Mouse (Mus musculus) MEL (cell line): ENCODE measurements at regions not wholly inside any gene's neighbourhood (a gene's known extent, or its start where the extent isn't known, plus 50 kb on each side); places are given as distances from the start of the nearest gene placed in this dataset.
A peak's percentile ranks its signal among the peaks of the same experiment; 100 is the strongest.

ENCODE experiments used
- CHD2 ChIP-seq: IDR thresholded peaks from 2 replicates; pipeline ENCODE4 v1.6.1; 2011; ENCODE audit warnings: low read length, improper control_type of control experiment
- CTCF ChIP-seq, 3 experiments: IDR thresholded peaks in 2 of 3; conservative IDR thresholded peaks in 1 of 3; 2 replicates each; pipeline ENCODE4 v1.5.1; 2011 to 2012; ENCODE audit warnings: low read length in 3 of 3, low read depth in 2 of 3, mild to moderate bottlenecking in 2 of 3, improper control_type of control experiment in 1 of 3, inconsistent platforms in 1 of 3, mixed read lengths in 1 of 3, moderate library complexity in 1 of 3; ENCODE audit not compliant: control insufficient read depth in 1 of 3, insufficient read depth in 1 of 3, poor library complexity in 1 of 3, severe bottlenecking in 1 of 3
- ELF1 ChIP-seq: IDR thresholded peaks from 2 replicates; pipeline ENCODE4 v1.6.1; 2014; ENCODE audit warnings: low read depth, mild to moderate bottlenecking, inconsistent platforms, low read length, improper control_type of control experiment, moderate library complexity
- EP300 ChIP-seq, 2 experiments: IDR thresholded peaks; 2 replicates each; pipeline ENCODE4 v1.6.1; 2011; ENCODE audit warnings: improper control_type of control experiment in 2 of 2, low read length in 2 of 2, low read depth in 1 of 2, mild to moderate bottlenecking in 1 of 2
- ETS1 ChIP-seq: IDR thresholded peaks from 2 replicates; pipeline ENCODE4 v1.6.1; 2012; ENCODE audit warnings: low read depth, mild to moderate bottlenecking, inconsistent platforms, low read length, improper control_type of control experiment, moderate library complexity
- HCFC1 ChIP-seq: IDR thresholded peaks from 2 replicates; pipeline ENCODE4 v1.6.1; 2012; ENCODE audit warnings: low read depth, mild to moderate bottlenecking, inconsistent platforms, low read length, improper control_type of control experiment, moderate library complexity
- KAT2A ChIP-seq: conservative IDR thresholded peaks from 2 replicates; pipeline ENCODE4 v1.6.1; 2012; ENCODE audit warnings: low read depth, low read length, improper control_type of control experiment, inconsistent platforms
- MYC ChIP-seq: IDR thresholded peaks from 2 replicates; pipeline ENCODE4 v1.6.1; 2011; ENCODE audit warnings: low read depth, mild to moderate bottlenecking, low read length, improper control_type of control experiment, moderate library complexity
- POLR2A ChIP-seq, 2 experiments: IDR thresholded peaks; 2 replicates each; pipeline ENCODE4 v1.6.1; 2011 to 2012; ENCODE audit warnings: low read length in 2 of 2, mild to moderate bottlenecking in 2 of 2, control low read depth in 1 of 2, improper control_type of control experiment in 1 of 2, low read depth in 1 of 2, moderate library complexity in 1 of 2; ENCODE audit not compliant: control insufficient read depth in 1 of 2, insufficient read depth in 1 of 2, poor library complexity in 1 of 2
- POLR2AphosphoS2 ChIP-seq: IDR thresholded peaks from 2 replicates; pipeline ENCODE4 v1.6.1; 2011; ENCODE audit warnings: low read length, improper control_type of control experiment
- RCOR1 ChIP-seq: IDR thresholded peaks from 2 replicates; pipeline ENCODE4 v1.6.1; 2012; ENCODE audit warnings: low read depth, mild to moderate bottlenecking, inconsistent platforms, low read length, improper control_type of control experiment
- TAL1 ChIP-seq: IDR thresholded peaks from 2 replicates; pipeline ENCODE4 v1.6.1; 2012; ENCODE audit warnings: mild to moderate bottlenecking, inconsistent platforms, low read length, moderate library complexity, mixed read lengths

GRCm38 (mm10) chr4:75819193-75819603, 541.1 kb upstream of the Dmac1 start:
- no peak for TF ChIP-seq ELF1
- no peak for TF ChIP-seq POLR2A (IDR thresholded peaks at IDR 0.05; ENCODE audit: control insufficient read depth in 1 of 2, insufficient read depth in 1 of 2, low read depth in 1 of 2, low read length in 2 of 2, poor library complexity in 1 of 2)
- TF ChIP-seq RCOR1: peak; percentile 58; the same call in 1 of the 2 replicates
- no peak for TF ChIP-seq TAL1
- TF ChIP-seq CHD2: no peak
- no peak for TF ChIP-seq KAT2A
- TF ChIP-seq POLR2AphosphoS2: no peak
- TF ChIP-seq ETS1: peak; percentile 47; the same call in 1 of the 2 replicates
- TF ChIP-seq HCFC1: no peak
- TF ChIP-seq MYC: no peak
- TF ChIP-seq CTCF (IDR thresholded peaks at IDR 0.05 in 2 of 3, conservative IDR thresholded peaks at IDR 0.05 in 1 of 3; ENCODE audit: control insufficient read depth in 1 of 3, insufficient read depth in 1 of 3, low read depth in 2 of 3, low read length in 3 of 3, poor library complexity in 1 of 3, severe bottlenecking in 1 of 3): no peak
- peak in 1 of 2 experiments; percentile 50; a peak in 1 of 4 replicates for TF ChIP-seq EP300 (IDR thresholded peaks at IDR 0.05; ENCODE audit: low read depth in 1 of 2, low read length in 2 of 2)
